Mouse (Mus musculus) spleen, adult 2 months (tissue): Measurements from ENCODE around the gene Rpap1.

ENCODE experiments used
- CTCF ChIP-seq: fragments of 200-500 bp; IDR thresholded peaks from 2 replicates; pipeline ENCODE4 v1.5.1; 2011; ENCODE audit warnings: mild to moderate bottlenecking, inconsistent platforms; ENCODE audit not compliant: insufficient read depth, insufficient read length, insufficient replicate concordance; ENCODE audit errors: extremely low read depth
- POLR2A ChIP-seq: fragments of 200-500 bp; IDR thresholded peaks from 2 replicates; pipeline ENCODE4 v1.6.1; 2011; ENCODE audit warnings: low read depth, low read length, inconsistent platforms

DNA sequence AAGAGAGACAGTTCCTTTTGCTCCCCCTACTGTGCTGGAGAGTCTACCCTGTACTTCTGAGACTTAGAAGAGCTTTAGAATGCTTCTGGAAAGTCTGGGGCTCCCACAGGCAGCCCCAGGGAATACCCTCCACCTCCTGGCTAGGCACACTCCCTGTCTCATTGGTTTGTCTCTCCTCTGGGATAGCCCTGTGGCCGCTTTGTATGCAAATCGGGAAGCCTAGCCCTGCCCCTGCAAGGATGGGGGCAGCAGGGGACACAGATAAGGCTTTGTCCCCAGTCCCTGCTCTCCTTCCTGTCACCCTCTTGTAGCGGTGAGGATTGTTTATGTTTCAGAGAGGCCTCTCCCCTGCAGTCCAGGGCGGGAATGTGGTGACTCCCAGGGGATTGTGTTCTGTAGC lies 21.5 kb upstream of the Rpap1 start:
- no peak for TF ChIP-seq CTCF
- no peak for TF ChIP-seq POLR2A
